Mouse (Mus musculus) limb, embryonic 14.5 days (tissue): ENCODE results near the gene Btf3. TPM values are rescaled to one million over a fixed set of nuclear protein-coding genes. Genes with fewer than 3 reads are reported as not detected.

ENCODE experiments used
- ATAC-seq: fragments of 200-750 bp; cut with Nextera tagmentation; 2 replicates; pipeline ENCODE4 v1.8.0; 2017; ENCODE audit warnings: low read depth, moderate number of reproducible peaks, moderate TSS enrichment; ENCODE audit not compliant: low FRiP score
- DNase-seq: peaks from one replicate; pipeline ENCODE4 v3.0.0-alpha.2; 2015; ENCODE audit warnings: low spot score
- H3K27ac ChIP-seq: fragments of 300-500 bp; sonication (generic); replicated peaks from 2 replicates; pipeline ENCODE4 v1.5.1; 2014; ENCODE audit warnings: low read depth, mild to moderate bottlenecking, low read length, moderate library complexity, mixed read lengths
- H3K27me3 ChIP-seq: fragments of 300-500 bp; sonication (generic); 2 replicates; pipeline ENCODE4 v1.6.1; 2014; ENCODE audit warnings: low read length, mixed read lengths; ENCODE audit not compliant: control insufficient read depth, insufficient read depth
- H3K36me3 ChIP-seq: fragments of 300-500 bp; sonication (generic); 2 replicates; pipeline ENCODE4 v1.6.1; 2014; ENCODE audit warnings: mild to moderate bottlenecking, low read length, moderate library complexity, mixed read lengths; ENCODE audit not compliant: control insufficient read depth, insufficient read depth
- H3K4me1 ChIP-seq: fragments of 300-500 bp; sonication (generic); 2 replicates; pipeline ENCODE4 v1.6.1; 2014; ENCODE audit warnings: antibody characterized with exemption, low read length, mixed read lengths; ENCODE audit not compliant: control insufficient read depth, insufficient read depth
- H3K4me2 ChIP-seq: fragments of 300-500 bp; sonication (generic); replicated peaks from 2 replicates; pipeline ENCODE4 v1.6.1; 2014; ENCODE audit warnings: low read depth, mild to moderate bottlenecking, low read length, moderate library complexity; ENCODE audit not compliant: severe bottlenecking
- H3K4me3 ChIP-seq: fragments of 300-500 bp; sonication (generic); replicated peaks from 2 replicates; pipeline ENCODE4 v1.5.1; 2014; ENCODE audit warnings: low read length
- H3K9ac ChIP-seq: fragments of 300-500 bp; sonication (generic); 2 replicates; pipeline ENCODE4 v1.6.1; 2014; ENCODE audit warnings: mild to moderate bottlenecking, low read depth, low read length, moderate library complexity; ENCODE audit not compliant: severe bottlenecking
- H3K9me3 ChIP-seq: fragments of 300-500 bp; sonication (generic); 2 replicates; pipeline ENCODE4 v1.6.1; 2016; ENCODE audit warnings: low read length; ENCODE audit not compliant: control insufficient read depth
- POLR2A ChIP-seq: fragments of 200-500 bp; IDR thresholded peaks from 2 replicates; pipeline ENCODE4 v1.8.0; 2012; ENCODE audit warnings: inconsistent platforms, mild to moderate bottlenecking, moderate library complexity, borderline replicate concordance; ENCODE audit not compliant: insufficient read depth, insufficient read length; ENCODE audit errors: extremely low read depth
- WGBS: fragments of 180-500 bp; shearing (Covaris S2); extraction: QIAGEN DNeasy Blood & Tissue Kit; methylation state at CpG from one replicate; pipeline ENCODE4 v1.1.7; 2014; 5-methylcytosine and 5-hydroxymethylcytosine counted together
- polyA plus RNA-seq, 2 experiments: library from polyadenylated mRNA; depleted of rRNA in 1 of 2; stranded (reverse) in 1 of 2; unstranded in 1 of 2; fragments of >200 nt; fragmentation: Nextera tagmentation in 1 of 2; extraction: Ambion mirVana in 1 of 2; gene quantifications; 2 replicates each; pipeline versions ENCODE4 v1.2.1 to v1.2.3; 2012 to 2014

The Btf3 gene
- polyA plus RNA-seq, 2 experiments, result 731 to 867 TPM

DNA sequence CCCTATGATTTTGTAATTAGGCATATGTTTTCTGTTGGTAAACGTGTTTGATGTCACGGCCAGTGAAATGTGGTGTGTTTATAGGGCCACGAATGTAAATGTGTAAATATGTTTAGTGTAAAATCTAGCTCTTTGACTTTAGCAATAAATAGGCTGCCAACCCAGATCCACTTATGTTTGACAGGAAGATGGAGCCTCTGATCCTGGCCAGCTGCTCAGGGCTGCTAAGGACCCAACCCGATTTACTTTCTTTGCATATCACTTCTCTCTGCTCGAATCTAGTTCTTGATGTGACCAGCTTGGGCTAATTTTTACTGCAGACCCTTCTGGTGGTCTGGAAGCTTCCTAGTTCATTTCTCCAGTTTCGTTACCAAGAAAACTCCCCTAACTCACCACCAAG, 43.6 kb upstream of the Btf3 start:
- ATAC-seq (no peak), DNase-seq (no peak)
- H3K4me3 ChIP-seq, result no peak overlapping the region
- no peak overlapping the region for H3K9ac ChIP-seq
- under 1% methylated on average over 6 of the region's 6 CpGs for WGBS
- H3K9me3 ChIP-seq, result no peaks in the 10 kb centered on the region
- no peak overlapping the region for H3K27ac ChIP-seq
- no peaks in the 10 kb centered on the region; the same call in 1 of the 2 replicates for H3K4me1 ChIP-seq
- no peak for TF ChIP-seq POLR2A
- peaks cover 90% of the 10 kb centered on the region for H3K27me3 ChIP-seq
- no peak overlapping the region for H3K4me2 ChIP-seq
- no peaks in the 10 kb centered on the region for H3K36me3 ChIP-seq

DNA sequence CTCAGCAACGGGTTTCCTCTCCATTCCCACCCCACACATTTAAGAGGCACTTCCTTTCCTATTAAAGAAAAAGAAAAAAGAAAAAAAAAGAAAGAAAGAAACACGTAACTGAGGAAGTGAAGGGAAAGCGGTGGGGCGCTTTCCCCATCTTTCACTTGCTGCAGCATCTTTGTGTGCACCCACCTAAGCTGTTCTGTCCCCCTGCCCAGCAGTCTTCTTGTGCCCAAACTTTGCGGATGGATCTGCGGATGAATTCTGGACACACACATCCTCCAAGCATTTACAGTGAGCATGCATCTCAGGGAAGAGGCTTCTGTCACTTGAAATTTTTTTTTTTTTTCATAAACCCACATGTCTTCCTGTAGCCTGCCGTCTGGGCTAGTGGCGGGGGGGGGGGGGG, 42.5 kb upstream of the Btf3 start:
- Histone ChIP-seq H3K4me1 (peaks cover under 1% of the 10 kb centered on the region; the same call in 1 of the 2 replicates), H3K9me3 (no peaks in the 10 kb centered on the region), H3K4me3 (no peak overlapping the region), H3K36me3 (no peaks in the 10 kb centered on the region), H3K9ac (no peak overlapping the region), H3K27me3 (peaks cover 90% of the 10 kb centered on the region), H3K4me2 (no peak overlapping the region), H3K27ac (no peak overlapping the region)
- ATAC-seq (no peak), DNase-seq (no peak)
- 3% methylated on average over 7 of the region's 8 CpGs for WGBS
- no peak for TF ChIP-seq POLR2A

DNA sequence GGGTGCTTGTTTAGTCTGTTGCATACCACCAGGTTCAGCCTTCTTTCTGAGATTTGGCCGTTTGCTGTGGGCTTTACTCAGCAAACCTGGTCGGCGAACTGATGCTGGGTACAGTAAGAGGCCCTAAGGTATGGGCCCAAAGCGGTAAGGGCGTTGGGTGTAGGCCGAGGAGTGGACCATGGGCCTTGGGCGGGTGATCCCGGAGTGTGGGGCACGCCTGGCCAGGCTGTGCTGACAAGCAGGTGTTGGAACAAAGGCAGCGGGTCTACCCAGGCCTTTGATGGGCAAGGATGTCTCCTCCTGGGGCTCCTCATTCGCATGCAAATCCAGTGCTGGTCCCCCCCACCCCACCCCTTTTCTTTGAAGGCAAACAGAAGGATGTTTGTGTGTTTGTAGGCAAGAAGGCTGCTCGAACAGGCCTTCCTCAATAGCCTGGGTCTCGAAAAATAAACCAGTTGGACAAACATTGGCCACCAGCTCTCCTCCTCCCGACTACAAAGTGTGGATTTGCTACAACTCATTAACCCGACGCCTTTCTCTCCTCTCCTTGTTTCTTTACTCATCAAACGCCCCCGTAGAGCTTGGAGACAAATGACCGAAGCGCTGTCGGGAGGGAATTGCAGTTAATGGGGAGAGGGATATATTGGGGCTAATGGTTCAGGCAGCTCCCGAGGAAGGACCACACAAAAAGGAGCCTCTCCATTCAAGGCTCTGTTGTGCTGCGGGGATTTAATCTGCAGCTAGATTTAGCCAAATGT, 41.8 kb upstream of the Btf3 start:
- peaks cover 4% of the 10 kb centered on the region; the same call in 1 of the 2 replicates for H3K4me1 ChIP-seq
- no peak overlapping the region for H3K27ac ChIP-seq
- ATAC-seq (no peak), DNase-seq (no peak)
- H3K9ac ChIP-seq, result no peak overlapping the region
- H3K4me2 ChIP-seq, result no peak overlapping the region
- H3K9me3 ChIP-seq, result no peaks in the 10 kb centered on the region
- TF ChIP-seq POLR2A, result no peak
- H3K36me3 ChIP-seq, result no peaks in the 10 kb centered on the region
- H3K27me3 ChIP-seq, result peaks cover 92% of the 10 kb centered on the region
- WGBS, result 1% methylated on average over 23 of the region's 23 CpGs
- no peak overlapping the region for H3K4me3 ChIP-seq

DNA sequence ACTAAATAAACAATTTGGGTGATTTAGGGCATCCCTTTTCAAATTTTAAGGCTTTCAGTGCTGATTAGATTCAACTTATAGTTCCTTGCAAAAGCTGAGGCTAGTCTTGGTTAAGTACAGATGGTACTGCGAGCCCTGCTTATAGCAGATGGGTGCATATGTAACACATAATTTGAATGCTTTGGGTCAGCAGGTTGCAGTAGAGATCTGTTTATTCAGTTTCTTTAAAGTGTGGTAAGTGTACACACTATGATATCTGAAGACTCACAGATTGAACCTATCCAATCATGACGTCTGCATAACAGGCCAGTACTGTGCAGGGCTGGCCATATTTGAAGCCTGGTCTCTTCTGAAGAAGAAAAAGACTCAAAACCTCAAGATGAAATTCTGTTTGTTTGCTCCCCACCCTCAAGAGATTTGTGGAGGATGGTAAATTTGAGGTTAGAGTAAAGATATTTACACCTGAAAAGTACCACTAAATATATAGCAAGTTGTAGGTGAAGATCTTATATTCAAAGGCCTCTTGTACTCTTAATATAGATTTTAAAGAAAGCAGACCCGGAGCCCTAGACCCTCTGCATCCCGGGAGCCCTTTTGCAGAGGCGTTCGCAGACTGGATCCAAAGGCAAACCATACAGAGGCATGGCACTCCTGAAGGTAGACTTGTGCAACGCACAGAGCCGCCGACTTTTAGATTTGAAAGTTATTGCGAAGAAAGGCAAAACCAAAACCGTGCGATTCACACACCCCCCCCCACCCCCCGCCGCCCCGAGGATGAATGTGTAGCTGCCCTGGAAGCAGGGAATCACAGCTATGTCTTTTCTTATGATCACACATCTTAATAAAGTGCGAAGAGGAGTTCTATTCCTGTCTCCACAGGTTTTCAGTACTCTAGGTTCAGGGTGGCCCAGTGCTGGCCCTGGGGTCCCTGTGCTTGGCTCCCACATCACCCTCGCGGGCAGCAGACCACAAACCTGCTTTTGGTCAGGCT, 40.9 kb upstream of the Btf3 start:
- Histone ChIP-seq H3K36me3 (no peaks in the 10 kb centered on the region), H3K27me3 (peaks cover 91% of the 10 kb centered on the region), H3K4me1 (peaks cover 5% of the 10 kb centered on the region; the same call in 1 of the 2 replicates), H3K4me2 (no peak overlapping the region), H3K9me3 (no peaks in the 10 kb centered on the region), H3K27ac (no peak overlapping the region), H3K9ac (no peak overlapping the region), H3K4me3 (no peak overlapping the region)
- no peak for ATAC-seq
- no peak for DNase-seq
- no peak for TF ChIP-seq POLR2A
- 2% methylated on average over 18 of the region's 18 CpGs for WGBS

DNA sequence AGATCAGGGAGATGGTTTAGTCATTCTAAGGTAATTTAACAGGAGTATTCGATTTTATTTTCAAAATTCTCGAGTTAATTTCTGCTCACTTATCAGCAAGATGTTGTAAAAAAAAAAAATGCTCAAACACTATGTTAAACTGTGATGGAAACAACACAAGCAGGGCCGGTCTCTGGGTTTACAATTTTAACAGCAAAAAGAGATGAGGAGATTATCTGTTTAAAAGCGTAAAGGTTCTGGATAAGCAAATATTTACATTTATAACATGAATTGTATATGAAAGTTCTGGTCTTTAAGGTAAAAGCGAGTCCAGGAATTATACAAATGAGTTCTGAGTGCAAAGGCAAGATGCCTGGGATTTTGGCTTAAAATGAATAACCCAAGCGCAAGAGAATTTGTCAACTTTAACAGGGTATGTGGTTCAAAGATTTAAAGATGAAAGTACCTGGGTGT, 40.2 kb upstream of the Btf3 start:
- Histone ChIP-seq H3K4me2 (no peak overlapping the region), H3K9ac (no peak overlapping the region), H3K36me3 (no peaks in the 10 kb centered on the region), H3K4me1 (peaks cover 5% of the 10 kb centered on the region; the same call in 1 of the 2 replicates), H3K4me3 (no peak overlapping the region), H3K9me3 (no peaks in the 10 kb centered on the region), H3K27ac (no peak overlapping the region), H3K27me3 (peaks cover 91% of the 10 kb centered on the region)
- WGBS, result 6% methylated on average over 6 of the region's 6 CpGs
- DNase-seq (no peak), ATAC-seq (no peak)
- no peak for TF ChIP-seq POLR2A
